ENCODE assay signal across 21 mouse cellular contexts in genomic region chr8:47996712-47997111, GRCm38 (mm10). TPM values are rescaled to one million over a fixed set of nuclear protein-coding genes. Genes with fewer than 3 reads are reported as not detected.
DNase-seq lines count a peak whose midpoint lies in the region; TF ChIP-seq lines count a peak whose summit lies in the region.
"Had no signal": no experiment of that assay in that cellular context is flagged by ENCODE, and none has a peak within 500 bp of the region (broad histone marks: within the 10 kb centered on the region; RNA-seq: fewer than 3 reads in every experiment).

No protein-coding gene starts in this region.

- no peaks in the 10 kb centered on the region for H3K36me3 ChIP-seq in kidney, adult 2 months (ENCODE audit: control insufficient read depth, insufficient read depth, low read length)
- H3K36me3 ChIP-seq in ES-E14 (ENCODE audit: control insufficient read depth, insufficient read depth, low read length, poor library complexity, severe bottlenecking), result no peaks in the 10 kb centered on the region
- H3K36me3 ChIP-seq: embryonic facial prominence, embryonic 10.5 days; embryonic facial prominence, embryonic 12.5 days; forebrain, embryonic 15.5 days had no signal

- peaks cover 17% of the 10 kb centered on the region; the same call in 1 of the 2 replicates for H3K4me1 ChIP-seq in kidney, adult 2 months (ENCODE audit: control insufficient read depth, insufficient read depth, low read length)
- H3K4me1 ChIP-seq in ES-E14 (ENCODE audit: control insufficient read depth in 2 of 2, insufficient read depth in 2 of 2, low read length in 2 of 2, poor library complexity in 1 of 2), result peaks cover 8 to 18% of the 10 kb centered on the region in 2 experiments

- H3K9me3 ChIP-seq in ES-E14 (ENCODE audit: control insufficient read depth, insufficient read depth, low read depth, low read length), result no peaks in the 10 kb centered on the region
- H3K9me3 ChIP-seq: embryonic facial prominence, embryonic 10.5 days; embryonic facial prominence, embryonic 12.5 days; forebrain, embryonic 13.5 days; forebrain, embryonic 15.5 days had no signal

- peak overlapping the region; percentile 39; the same call in 1 of the 2 replicates for H3K27ac ChIP-seq in kidney, adult 2 months (ENCODE audit: insufficient read depth, low read depth, low read length)
- H3K27ac ChIP-seq in ES-E14 (ENCODE audit: insufficient read depth, low read depth, low read length, poor library complexity, severe bottlenecking), result no peak overlapping the region; the same call in 1 of the 2 replicates
- H3K27ac ChIP-seq: embryonic facial prominence, embryonic 10.5 days; embryonic facial prominence, embryonic 12.5 days; forebrain, embryonic 13.5 days; forebrain, embryonic 15.5 days had no signal

- no peak for DNase-seq in kidney, adult 2 months
- no peak for DNase-seq in kidney, adult 8-10 months
- peak; percentile 78 for DNase-seq in ES-E14 (ENCODE audit: low read depth, low spot score)
- peak; percentile 83 for DNase-seq in ZHBTc4 (ENCODE audit: low read depth, low spot score)
- DNase-seq in layer of hippocampus, postnatal 10 days (ENCODE audit: low spot score in 2 of 2), result no peak
- DNase-seq in right cerebral cortex, postnatal 25 days, result no peak
- DNase-seq: adrenal gland, adult 2 months; adrenal gland, postnatal 10 days; adrenal gland, postnatal 25 days; B cell, adult 2 months; cerebellum, adult 11-12 months; cerebellum, adult 2 months; cerebellum, adult 9-10 months; cerebellum, postnatal 10 days; cerebellum, postnatal 25 days; forebrain, postnatal 0 days had no signal

- in situ Hi-C loops in ES-E14 (cut with MboI; ENCODE audit: low sequenced_read_pairs in 2 of 2, unreplicated experiment in 2 of 2), result no loop called here

- no peaks in the 10 kb centered on the region for H3K27me3 ChIP-seq in kidney, adult 2 months (replicated peaks; ENCODE audit: control insufficient read depth, insufficient read depth, low read length)
- H3K27me3 ChIP-seq: CH12.LX; embryonic facial prominence, embryonic 12.5 days; forebrain, embryonic 15.5 days had no signal

- no peak overlapping the region for H3K9ac ChIP-seq in ES-E14 (ENCODE audit: insufficient read depth, low read depth, low read length, poor library complexity, severe bottlenecking)
- H3K9ac ChIP-seq: embryonic facial prominence, embryonic 12.5 days; forebrain, embryonic 13.5 days; forebrain, embryonic 15.5 days; forebrain, postnatal 0 days had no signal

- 66% methylated on average over 1 of the region's 1 CpGs for WGBS in kidney, adult 2 months

- H3K4me3 ChIP-seq in kidney, adult 2 months (ENCODE audit: insufficient read depth, low read depth, low read length), result no peak overlapping the region
- H3K4me3 ChIP-seq in ES-E14 (ENCODE audit: insufficient read depth in 1 of 2, low read depth in 1 of 2, low read length in 2 of 2, poor library complexity in 1 of 2, severe bottlenecking in 1 of 2), result no peak overlapping the region
- H3K4me3 ChIP-seq: embryonic facial prominence, embryonic 10.5 days; embryonic facial prominence, embryonic 12.5 days; forebrain, embryonic 13.5 days; forebrain, embryonic 15.5 days had no signal

- TF ChIP-seq POLR2A in kidney, adult 2 months (IDR thresholded peaks at IDR 0.05; ENCODE audit: low read depth, low read length), result no peak

- TF ChIP-seq CTCF in kidney, adult 2 months (conservative IDR thresholded peaks at IDR 0.05; ENCODE audit: insufficient read depth, insufficient read length, low read depth, low read length), result no peak

TF ChIP-seq in ES-E14, 5 proteins besides CTCF, POLR2A, EP300 and RAD21:
- no peak for TF ChIP-seq HCFC1 (IDR thresholded peaks at IDR 0.05; ENCODE audit: borderline replicate concordance, insufficient read depth, low read length)
- TF ChIP-seq ZNF384 (IDR thresholded peaks at IDR 0.05; ENCODE audit: low read depth, low read length), result no peak
- TF ChIP-seq ZC3H11A (IDR thresholded peaks at IDR 0.05; ENCODE audit: borderline replicate concordance, low read depth, low read length), result no peak
- no peak for TF ChIP-seq MAFK (IDR thresholded peaks at IDR 0.05; ENCODE audit: insufficient read depth, low read depth, low read length)
- TF ChIP-seq CHD2 (IDR thresholded peaks at IDR 0.05; ENCODE audit: low read depth, low read length), result no peak
TF ChIP-seq in ES-E14: peak in this region for 0.

RNA-seq across cellular contexts. Expression of gene Wwc2, which starts 6.0 kb away (rescaled TPM):
- 20.4 and 22.1 TPM in 2 replicates for polyA plus RNA-seq in kidney, adult 2 months (2012; rRNA removed)
- 13.3 and 19.6 TPM in 2 replicates for total RNA-seq in ES-E14 (2012; rRNA removed)
- 10 to 100 TPM; 26.6 to 29.1 TPM for total RNA-seq in layer of hippocampus, postnatal 10 days (2021)

Comparison
In these comparisons a context has a peak if more than half of its experiments do, and no peak if none do; other contexts are left out.
1. DNase-seq: peak in ES-E14 (single experiment) and ZHBTc4 (single experiment); none in kidney, adult 2 months (single experiment), kidney, adult 8-10 months (0 of 2), layer of hippocampus, postnatal 10 days (0 of 2) and right cerebral cortex, postnatal 25 days (single experiment).